30 mouse cellular contexts compared by ENCODE assay signal in the genomic region with DNA sequence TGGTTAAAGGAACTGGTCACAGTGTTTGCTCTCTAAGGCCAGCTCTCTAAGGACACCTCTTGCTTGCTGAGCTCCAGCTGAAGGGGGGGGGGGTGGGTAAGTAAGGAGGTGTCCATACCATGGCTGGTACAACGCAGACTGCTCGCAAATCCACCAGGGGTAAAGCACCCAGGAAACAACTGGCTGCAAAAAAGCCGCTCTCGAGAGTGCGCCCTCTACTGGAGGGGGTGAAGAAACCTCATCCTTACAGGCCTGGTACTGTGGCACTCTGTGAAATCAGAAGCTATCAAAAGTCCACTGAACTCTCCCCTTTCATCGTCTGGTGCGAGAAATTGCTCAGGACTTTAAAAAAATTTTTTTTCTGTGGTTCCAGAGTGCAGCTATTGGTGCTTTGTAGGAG. TPM values are rescaled to one million over a fixed set of nuclear protein-coding genes. Genes with fewer than 3 reads are reported as not detected.
DNase-seq lines count a peak whose midpoint lies in the region; ATAC-seq and TF ChIP-seq lines count a peak whose summit lies in the region.
"Not testable (repeated sequence)": the region's sequence is repeated elsewhere in the genome, so short reads cannot be mapped to it uniquely, and the experiment has no call there.
"Had no signal": no experiment of that assay in that cellular context is flagged by ENCODE, and none has a peak within 500 bp of the region (broad histone marks: within the 10 kb centered on the region; RNA-seq: fewer than 3 reads in every experiment).

No protein-coding gene starts in this region.

- WGBS in heart, adult 2 months: 58% methylated on average over 7 of the region's 7 CpGs
- 64% methylated on average over 7 of the region's 7 CpGs for WGBS in lung, embryonic 14.5 days

- TF ChIP-seq CTCF in heart, adult 2 months (IDR thresholded peaks at IDR 0.05): peak; percentile 19; the same call in 1 of the 2 replicates
- peak; percentile 49 for TF ChIP-seq CTCF in layer of hippocampus, adult 2 months (conservative IDR thresholded peaks at IDR 0.05)
- peak; percentile 9; the same call in 1 of the 2 replicates for TF ChIP-seq CTCF in lung, embryonic 14.5 days (IDR thresholded peaks at IDR 0.05; ENCODE audit: low read depth)

- not testable (repeated sequence) for H3K79me2 ChIP-seq in heart, adult 2 months (replicated peaks; ENCODE audit: control insufficient read depth, insufficient read depth, low read length)

- peak; percentile 43 for DNase-seq in CD4-positive, CD25-positive, alpha-beta regulatory T cell, adult 2 months (ENCODE audit: low read depth, low spot score)
- DNase-seq in adrenal gland, postnatal 14 days: peak; percentile 26
- DNase-seq in heart, adult 2 months; layer of hippocampus, adult 2 months (ENCODE audit: low spot score in 2 of 2); lung, embryonic 14.5 days: not testable (repeated sequence)
- peak; percentile 21 for DNase-seq in splenic B cell, adult 2 months (ENCODE audit: low read depth, low spot score)
- peak; percentile 30 to 31 for DNase-seq in thymus, postnatal 36 days

- not testable (repeated sequence) for H3K36me3 ChIP-seq in heart, adult 2 months (ENCODE audit: control insufficient read depth, insufficient read depth, low read length); lung, embryonic 14.5 days (ENCODE audit: insufficient read depth); splenic B cell, adult 2 months (ENCODE audit: control insufficient read depth, insufficient read depth, low read length, poor library complexity, severe bottlenecking)

- not testable (repeated sequence) for H3K9ac ChIP-seq in heart, adult 2 months (ENCODE audit: low read depth, low read length); lung, embryonic 14.5 days

- intact Hi-C loops in heart, adult 2 months (cut with DNase I): not testable (repeated sequence)

- not testable (repeated sequence) for H3K4me1 ChIP-seq in heart, adult 2 months (ENCODE audit: control insufficient read depth, insufficient read depth, low read length); lung, embryonic 14.5 days (ENCODE audit: insufficient read depth)

- not testable (repeated sequence) for H3K27ac ChIP-seq in heart, adult 2 months; layer of hippocampus, adult 2 months; lung, embryonic 14.5 days (ENCODE audit: low read depth)

- not testable (repeated sequence) for ATAC-seq in lung, embryonic 14.5 days (ENCODE audit: insufficient read depth)

- H3K27me3 ChIP-seq in heart, adult 2 months (ENCODE audit: control insufficient read depth, insufficient read depth, low read length); lung, embryonic 14.5 days (ENCODE audit: insufficient read depth, low read length); splenic B cell, adult 2 months (ENCODE audit: control insufficient read depth, insufficient read depth, low read length, poor library complexity, severe bottlenecking): not testable (repeated sequence)

- TF ChIP-seq EP300 in heart, adult 2 months (IDR thresholded peaks at IDR 0.05; ENCODE audit: insufficient read depth, low read depth, low read length): not testable (repeated sequence)

- TF ChIP-seq POLR2A in heart, adult 2 months (IDR thresholded peaks at IDR 0.05; ENCODE audit: insufficient read depth, low read depth, low read length): not testable (repeated sequence)

- H3K4me3 ChIP-seq in heart, adult 2 months; layer of hippocampus, adult 2 months; lung, embryonic 14.5 days (ENCODE audit: low read depth, low read length): not testable (repeated sequence)

- not testable (repeated sequence) for H3K4me2 ChIP-seq in lung, embryonic 14.5 days

- not testable (repeated sequence) for H3K9me3 ChIP-seq in lung, embryonic 14.5 days (ENCODE audit: low read depth, low read length)

RNA-seq across cellular contexts. Expression of a gene that starts 7.6 kb away (rescaled TPM):
- total RNA-seq in adrenal gland, postnatal 14 days (2021): not detected in 2 replicates
- not detected for total RNA-seq in heart, adult 2 months (2021)
- 0.15 and 0.27 TPM in 2 replicates for polyA plus RNA-seq in heart, adult 2 months (2012; rRNA removed)
- total RNA-seq in layer of hippocampus, adult 2 months (2021): not detected
- polyA plus RNA-seq in lung, embryonic 14.5 days (2014; fragmentation: Nextera tagmentation; extraction: Ambion mirVana): not detected in 2 replicates
- total RNA-seq: adrenal gland, adult 8-10 months; gastrocnemius, postnatal 25 days; heart, adult 18-20 months; heart, postnatal 4 days; layer of hippocampus, adult 8-10 months; layer of hippocampus, postnatal 25 days; left cerebral cortex, postnatal 4 days; midbrain, postnatal 0 days had no signal
- polyA plus RNA-seq: C2C12; embryonic facial prominence, embryonic 12.5 days; forebrain, embryonic 14.5 days; heart, embryonic 12.5 days; heart, postnatal 0 days; hindbrain, embryonic 13.5 days; inflammation-experienced regulatory T-cells, adult 6 months; kidney, embryonic 15.5 days; limb, embryonic 14.5 days; liver, embryonic 13.5 days; lung, embryonic 15.5 days; midbrain, embryonic 12.5 days; midbrain, postnatal 0 days; myocyte; neural tube, embryonic 13.5 days; stomach, embryonic 14.5 days had no signal

RNA-seq across cellular contexts. Expression of a gene that starts 24.9 kb away (rescaled TPM):
- not detected in 2 replicates for total RNA-seq in adrenal gland, postnatal 14 days (2021)
- total RNA-seq in heart, adult 2 months (2021): not detected
- not detected in 2 replicates for polyA plus RNA-seq in heart, adult 2 months (2012; rRNA removed)
- not detected for total RNA-seq in layer of hippocampus, adult 2 months (2021)
- not detected in 2 replicates for polyA plus RNA-seq in lung, embryonic 14.5 days (2014; fragmentation: Nextera tagmentation; extraction: Ambion mirVana)
- total RNA-seq: adrenal gland, adult 8-10 months; gastrocnemius, postnatal 25 days; heart, adult 18-20 months; heart, postnatal 4 days; layer of hippocampus, adult 8-10 months; layer of hippocampus, postnatal 25 days; left cerebral cortex, postnatal 4 days; midbrain, postnatal 0 days had no signal
- polyA plus RNA-seq: C2C12; embryonic facial prominence, embryonic 12.5 days; forebrain, embryonic 14.5 days; heart, embryonic 12.5 days; heart, postnatal 0 days; hindbrain, embryonic 13.5 days; inflammation-experienced regulatory T-cells, adult 6 months; kidney, embryonic 15.5 days; limb, embryonic 14.5 days; liver, embryonic 13.5 days; lung, embryonic 15.5 days; midbrain, embryonic 12.5 days; midbrain, postnatal 0 days; myocyte; neural tube, embryonic 13.5 days; stomach, embryonic 14.5 days had no signal

RNA-seq across cellular contexts. Expression of a gene that starts 42.6 kb away (rescaled TPM):
- not detected in 2 replicates for total RNA-seq in adrenal gland, postnatal 14 days (2021)
- not detected for total RNA-seq in heart, adult 2 months (2021)
- polyA plus RNA-seq in heart, adult 2 months (2012; rRNA removed): not detected in 2 replicates
- not detected for total RNA-seq in layer of hippocampus, adult 2 months (2021)
- not detected in 2 replicates for polyA plus RNA-seq in lung, embryonic 14.5 days (2014; fragmentation: Nextera tagmentation; extraction: Ambion mirVana)
- total RNA-seq: adrenal gland, adult 8-10 months; gastrocnemius, postnatal 25 days; heart, adult 18-20 months; heart, postnatal 4 days; layer of hippocampus, adult 8-10 months; layer of hippocampus, postnatal 25 days; left cerebral cortex, postnatal 4 days; midbrain, postnatal 0 days had no signal
- polyA plus RNA-seq: C2C12; embryonic facial prominence, embryonic 12.5 days; forebrain, embryonic 14.5 days; heart, embryonic 12.5 days; heart, postnatal 0 days; hindbrain, embryonic 13.5 days; inflammation-experienced regulatory T-cells, adult 6 months; kidney, embryonic 15.5 days; limb, embryonic 14.5 days; liver, embryonic 13.5 days; lung, embryonic 15.5 days; midbrain, embryonic 12.5 days; midbrain, postnatal 0 days; myocyte; neural tube, embryonic 13.5 days; stomach, embryonic 14.5 days had no signal

RNA-seq across cellular contexts. Expression of a gene that starts 47.8 kb away (rescaled TPM):
- 0.38 and 0.59 TPM in 2 replicates for total RNA-seq in adrenal gland, postnatal 14 days (2021)
- total RNA-seq in heart, adult 2 months (2021): not detected
- not detected in 2 replicates for polyA plus RNA-seq in heart, adult 2 months (2012; rRNA removed)
- under 1 TPM; 0.51 to 0.56 TPM for total RNA-seq in layer of hippocampus, adult 2 months (2021)
- polyA plus RNA-seq in lung, embryonic 14.5 days (2014; fragmentation: Nextera tagmentation; extraction: Ambion mirVana): 0.14 TPM in 1 of 2 replicates, not detected in the other
- total RNA-seq: gastrocnemius, postnatal 25 days; heart, adult 18-20 months; heart, postnatal 4 days had no signal
- polyA plus RNA-seq: C2C12; heart, postnatal 0 days; hindbrain, embryonic 13.5 days; inflammation-experienced regulatory T-cells, adult 6 months; liver, embryonic 13.5 days; myocyte had no signal
